In genomic region chr5:113945126-113945525, GRCm38 (mm10) we compare ENCODE assay signal across 12 mouse cellular contexts. TPM values are rescaled to one million over a fixed set of nuclear protein-coding genes. Genes with fewer than 3 reads are reported as not detected.
DNase-seq lines count a peak whose midpoint lies in the region.
"Had no signal": no experiment of that assay in that cellular context is flagged by ENCODE, and none has a peak within 500 bp of the region (broad histone marks: within the 10 kb centered on the region; RNA-seq: fewer than 3 reads in every experiment).

No protein-coding gene starts in this region.

- peak; percentile 36 for DNase-seq in heart, adult 8-10 months (ENCODE audit: low spot score)
- no peak for DNase-seq in heart, postnatal 4 days
- DNase-seq in 3134 (ENCODE audit: extremely low read depth, insufficient read length, low spot score) = peak; percentile 64
- DNase-seq in c-Kit-positive CD71-negative TER-119-negative erythroid progenitor cells, embryonic 14.5 days (ENCODE audit: low read depth) = peak; percentile 57
- peak; percentile 60 to 64 for DNase-seq in lung, postnatal 4 days
- no peak for DNase-seq in adrenal gland, postnatal 25 days
- DNase-seq in embryo, embryonic 11 days = no peak
- no peak for DNase-seq in thymus, postnatal 36 days
- DNase-seq: gastrocnemius, postnatal 36 days; heart, postnatal 36 days; kidney, adult 8-10 months had no signal

RNA-seq across cellular contexts. Expression of gene Coro1c, which starts 36.6 kb away (rescaled TPM):
- total RNA-seq in heart, adult 8-10 months (2022) = 10 to 100 TPM; 21.9 to 30.3 (median 23.7) TPM
- 100 to 1,000 TPM in 1 of 2 experiments, 10 to 100 TPM in 1; 92.4 to 108 TPM for total RNA-seq in heart, postnatal 4 days (2021)
- total RNA-seq in adrenal gland, postnatal 25 days (2021) = 43.3 and 52.6 TPM in 2 replicates

RNA-seq across cellular contexts. Expression of gene Ssh1, which starts 48.6 kb away (rescaled TPM):
- total RNA-seq in heart, adult 8-10 months (2022) = 10 to 100 TPM; 12.3 to 16.8 (median 13.4) TPM
- 10 to 100 TPM; 24.0 to 25.0 TPM for total RNA-seq in heart, postnatal 4 days (2021)
- total RNA-seq in adrenal gland, postnatal 25 days (2021) = 18.9 and 22.7 TPM in 2 replicates

RNA-seq across cellular contexts. Expression of gene Dao, which starts 58.4 kb away (rescaled TPM):
- total RNA-seq in heart, adult 8-10 months (2022) = not detected
- not detected for total RNA-seq in heart, postnatal 4 days (2021)
- total RNA-seq in adrenal gland, postnatal 25 days (2021) = not detected in 2 replicates
- total RNA-seq: gastrocnemius, postnatal 36 days; heart, postnatal 36 days; left cerebral cortex, postnatal 14 days had no signal

Comparison
In these comparisons a context has a peak if more than half of its experiments do, and no peak if none do; other contexts are left out.
1. DNase-seq: peak in heart, adult 8-10 months (single experiment), 3134 (single experiment), c-Kit-positive CD71-negative TER-119-negative erythroid progenitor cells, embryonic 14.5 days (single experiment) and lung, postnatal 4 days (2 of 2); none in heart, postnatal 4 days (single experiment), adrenal gland, postnatal 25 days (single experiment), embryo, embryonic 11 days (single experiment) and thymus, postnatal 36 days (0 of 2).